Mouse (Mus musculus): ENCODE measurements around the gene Tarbp2. TPM values are rescaled to one million over a fixed set of nuclear protein-coding genes. Genes with fewer than 3 reads are reported as not detected.

Tarbp2 gene
- polyA plus RNA-seq, 1 experiment from 2014 or later: 50.4 TPM

DNA sequence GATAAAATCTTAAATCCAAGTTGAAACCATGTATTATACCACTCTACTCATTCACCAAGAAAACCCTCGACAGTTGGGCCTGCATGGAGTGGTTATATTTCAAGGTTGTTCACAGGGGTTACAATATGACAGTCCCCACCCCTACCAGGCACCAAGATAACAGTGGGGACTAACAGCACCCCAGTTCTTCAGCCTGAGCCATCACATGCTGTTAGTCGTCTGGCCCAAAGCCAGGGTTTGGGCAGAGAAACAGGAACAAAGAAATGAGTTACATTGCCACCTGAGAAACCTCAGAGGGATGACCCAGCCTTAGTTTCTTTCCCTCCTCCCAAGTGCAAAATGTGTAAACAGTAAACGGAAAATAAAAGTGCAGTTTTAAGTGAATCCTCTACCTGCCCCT, 18.6 kb upstream of the Tarbp2 start:
- Histone ChIP-seq H3K4me2 (replicated peaks; ENCODE audit: low read depth) (no peak overlapping the region), H3K4me1 (replicated peaks; ENCODE audit: control insufficient read depth, insufficient read depth, low read length) (no peaks in the 10 kb centered on the region), H3K9me3 (ENCODE audit: control insufficient read depth) (no peaks in the 10 kb centered on the region), H3K27ac (ENCODE audit: low read depth, low read length) (no peak overlapping the region; the same call in 1 of the 2 replicates), H3K9ac (ENCODE audit: low read depth, low read length) (no peak overlapping the region), H3K4me3 (ENCODE audit: low read depth, low read length) (no peak overlapping the region), H3K27me3 (replicated peaks; ENCODE audit: control insufficient read depth, insufficient read depth, low read length) (no peaks in the 10 kb centered on the region), H3K36me3 (ENCODE audit: control insufficient read depth, insufficient read depth) (peaks cover 79% of the 10 kb centered on the region)
- ATAC-seq: no peak
- 39% methylated on average over 3 of the region's 3 CpGs for WGBS
- TF ChIP-seq CTCF (IDR thresholded peaks at IDR 0.05; ENCODE audit: low read depth): no peak

DNA sequence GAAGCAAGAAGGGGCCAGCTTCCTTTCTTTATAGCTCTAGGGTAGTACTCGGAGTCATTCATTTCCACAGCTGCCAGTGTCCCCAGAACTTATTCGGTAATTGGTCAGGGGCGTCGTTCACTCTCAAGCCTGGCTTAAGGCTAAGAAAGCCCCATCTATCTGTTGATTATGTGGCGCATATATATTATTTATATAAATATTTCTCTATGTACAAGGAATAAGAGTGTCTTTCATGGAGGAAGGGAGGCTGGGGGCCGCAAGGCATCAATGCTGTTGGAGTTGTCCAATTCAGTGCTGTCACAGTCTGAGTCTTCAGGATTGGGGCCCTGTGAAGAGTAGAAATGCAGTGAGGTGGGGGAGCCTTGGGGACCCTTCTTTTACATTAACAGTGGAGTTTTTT, 18.1 kb upstream of the Tarbp2 start:
- Histone ChIP-seq H3K4me2 (replicated peaks; ENCODE audit: low read depth) (no peak overlapping the region), H3K36me3 (ENCODE audit: control insufficient read depth, insufficient read depth) (peaks cover 74% of the 10 kb centered on the region), H3K9me3 (ENCODE audit: control insufficient read depth) (no peaks in the 10 kb centered on the region), H3K27me3 (replicated peaks; ENCODE audit: control insufficient read depth, insufficient read depth, low read length) (no peaks in the 10 kb centered on the region), H3K4me1 (replicated peaks; ENCODE audit: control insufficient read depth, insufficient read depth, low read length) (no peaks in the 10 kb centered on the region), H3K4me3 (ENCODE audit: low read depth, low read length) (no peak overlapping the region), H3K27ac (ENCODE audit: low read depth, low read length) (no peak overlapping the region), H3K9ac (ENCODE audit: low read depth, low read length) (no peak overlapping the region)
- no peak for TF ChIP-seq CTCF (IDR thresholded peaks at IDR 0.05; ENCODE audit: low read depth)
- WGBS: 80% methylated on average over 6 of the region's 6 CpGs
- ATAC-seq: no peak

DNA sequence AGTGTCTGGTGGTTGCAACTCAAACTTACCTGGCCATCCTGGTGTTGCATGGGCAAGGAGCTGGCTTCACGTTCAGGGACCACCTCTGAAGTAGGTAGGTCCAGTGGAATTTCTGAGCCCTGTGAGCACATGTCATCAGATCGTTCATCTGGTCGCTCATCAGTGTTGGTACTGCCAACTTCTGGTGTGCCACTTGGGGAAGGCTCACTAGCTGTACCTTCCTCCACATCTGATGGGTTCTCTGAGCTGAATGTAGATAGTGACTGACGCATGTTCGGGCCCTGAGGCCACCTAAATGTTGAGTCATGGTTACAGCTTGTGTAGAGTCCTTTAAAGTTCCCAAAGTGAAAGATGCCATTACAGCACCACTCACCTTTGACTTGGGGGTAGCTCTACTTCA, 17.5 kb upstream of the Tarbp2 start:
- H3K4me3 ChIP-seq (ENCODE audit: low read depth, low read length): no peak overlapping the region
- TF ChIP-seq CTCF (IDR thresholded peaks at IDR 0.05; ENCODE audit: low read depth): no peak
- H3K27me3 ChIP-seq (replicated peaks; ENCODE audit: control insufficient read depth, insufficient read depth, low read length): no peaks in the 10 kb centered on the region
- ATAC-seq: no peak
- H3K9me3 ChIP-seq (ENCODE audit: control insufficient read depth): no peaks in the 10 kb centered on the region
- no peak overlapping the region for H3K4me2 ChIP-seq (replicated peaks; ENCODE audit: low read depth)
- WGBS: 88% methylated on average over 5 of the region's 5 CpGs
- H3K27ac ChIP-seq (ENCODE audit: low read depth, low read length): no peak overlapping the region; the same call in 1 of the 2 replicates
- no peak overlapping the region for H3K9ac ChIP-seq (ENCODE audit: low read depth, low read length)
- H3K4me1 ChIP-seq (replicated peaks; ENCODE audit: control insufficient read depth, insufficient read depth, low read length): no peaks in the 10 kb centered on the region
- H3K36me3 ChIP-seq (ENCODE audit: control insufficient read depth, insufficient read depth): peaks cover 68% of the 10 kb centered on the region

DNA sequence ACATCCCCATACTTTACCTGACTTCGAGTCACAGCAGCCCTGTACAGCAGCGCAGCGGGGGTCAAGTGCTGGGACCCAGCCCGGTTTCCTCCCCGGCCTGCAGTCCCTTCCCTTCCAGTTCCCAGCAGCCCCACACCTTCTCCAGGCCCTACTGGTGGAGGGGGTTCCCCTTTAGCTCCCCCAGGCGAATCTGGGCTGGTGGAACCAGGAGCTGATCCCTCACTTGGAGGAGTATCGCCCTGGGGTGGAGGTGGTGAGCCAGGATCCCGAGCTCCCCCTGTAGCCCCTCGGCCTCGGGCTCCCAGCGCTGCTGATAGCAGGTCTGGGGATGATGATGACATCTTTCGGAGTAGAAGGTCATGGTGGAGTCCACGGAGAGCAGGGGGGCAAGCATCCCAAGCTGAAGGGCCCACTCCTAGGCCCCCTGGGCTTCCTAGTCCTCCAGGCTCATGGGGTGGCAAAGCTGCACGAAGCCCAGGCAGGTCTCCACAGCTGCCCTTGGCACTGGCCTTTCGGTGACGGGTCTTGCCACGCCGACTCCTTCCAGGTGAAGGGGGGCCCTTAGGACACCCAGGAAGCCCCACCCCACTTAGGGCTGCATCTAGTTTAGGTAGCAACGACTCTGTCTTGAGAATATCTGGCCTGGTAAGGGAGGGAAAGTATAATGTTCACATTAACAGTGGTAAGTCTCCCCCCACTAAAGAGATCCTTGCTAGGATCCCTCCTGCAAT, 16.7 kb upstream of the Tarbp2 start:
- peak; percentile 12; the same call in 1 of the 2 replicates for ATAC-seq
- H3K4me2 ChIP-seq (replicated peaks; ENCODE audit: low read depth): peak overlapping the region; percentile 21; the same call in 1 of the 2 replicates

DNA sequence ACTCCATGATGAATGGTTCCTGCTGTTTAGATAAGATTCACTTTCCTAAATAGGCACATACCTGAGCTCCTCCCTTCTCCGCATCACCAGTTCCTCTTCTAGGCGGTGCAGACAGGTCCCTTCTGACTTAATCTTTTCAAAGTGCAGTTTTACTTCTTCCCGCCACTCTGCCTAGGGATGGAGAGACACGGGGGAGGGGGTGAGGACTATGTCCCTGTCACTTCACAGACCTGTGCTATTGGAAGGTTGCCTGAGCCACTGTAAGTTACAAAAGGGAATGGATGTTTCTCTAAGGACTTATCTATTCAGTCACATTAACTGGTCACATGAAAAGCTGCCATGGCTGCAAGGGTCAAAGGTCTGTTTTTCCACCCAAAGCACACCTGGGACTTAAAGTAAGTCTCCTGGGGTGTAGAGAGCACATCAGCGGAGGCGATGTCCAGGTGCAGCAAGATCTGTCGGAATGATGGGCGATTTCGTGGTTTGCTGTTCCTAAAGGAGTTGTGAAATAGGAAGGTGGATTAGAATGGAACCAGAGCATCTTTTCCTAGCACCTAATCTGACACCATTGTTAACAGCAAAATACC, 15.6 kb upstream of the Tarbp2 start:
- no peaks in the 10 kb centered on the region for H3K27me3 ChIP-seq (replicated peaks; ENCODE audit: control insufficient read depth, insufficient read depth, low read length)
- H3K36me3 ChIP-seq (ENCODE audit: control insufficient read depth, insufficient read depth): peaks cover 53% of the 10 kb centered on the region
- peak; percentile 64 for ATAC-seq
- H3K27ac ChIP-seq (ENCODE audit: low read depth, low read length): peak overlapping the region; percentile 74
- H3K4me2 ChIP-seq (replicated peaks; ENCODE audit: low read depth): peak overlapping the region; percentile 21; the same call in 1 of the 2 replicates
- H3K9me3 ChIP-seq (ENCODE audit: control insufficient read depth): no peaks in the 10 kb centered on the region
- TF ChIP-seq CTCF (IDR thresholded peaks at IDR 0.05; ENCODE audit: low read depth): no peak
- H3K4me1 ChIP-seq (replicated peaks; ENCODE audit: control insufficient read depth, insufficient read depth, low read length): no peaks in the 10 kb centered on the region
- H3K9ac ChIP-seq (ENCODE audit: low read depth, low read length): no peak overlapping the region
- no peak overlapping the region for H3K4me3 ChIP-seq (ENCODE audit: low read depth, low read length)
- WGBS: 35% methylated on average over 9 of the region's 9 CpGs

More for the DNA sequence above, 16.7 kb upstream of the Tarbp2 start:
- H3K27ac ChIP-seq (ENCODE audit: low read depth, low read length): peak overlapping the region; percentile 74
- peaks cover 60% of the 10 kb centered on the region for H3K36me3 ChIP-seq (ENCODE audit: control insufficient read depth, insufficient read depth)
- no peaks in the 10 kb centered on the region for H3K9me3 ChIP-seq (ENCODE audit: control insufficient read depth)
- H3K4me3 ChIP-seq (ENCODE audit: low read depth, low read length): no peak overlapping the region
- TF ChIP-seq CTCF (IDR thresholded peaks at IDR 0.05; ENCODE audit: low read depth): no peak
- H3K4me1 ChIP-seq (replicated peaks; ENCODE audit: control insufficient read depth, insufficient read depth, low read length): no peaks in the 10 kb centered on the region
- no peaks in the 10 kb centered on the region for H3K27me3 ChIP-seq (replicated peaks; ENCODE audit: control insufficient read depth, insufficient read depth, low read length)
- 79% methylated on average over 19 of the region's 19 CpGs for WGBS
- no peak overlapping the region for H3K9ac ChIP-seq (ENCODE audit: low read depth, low read length)

DNA sequence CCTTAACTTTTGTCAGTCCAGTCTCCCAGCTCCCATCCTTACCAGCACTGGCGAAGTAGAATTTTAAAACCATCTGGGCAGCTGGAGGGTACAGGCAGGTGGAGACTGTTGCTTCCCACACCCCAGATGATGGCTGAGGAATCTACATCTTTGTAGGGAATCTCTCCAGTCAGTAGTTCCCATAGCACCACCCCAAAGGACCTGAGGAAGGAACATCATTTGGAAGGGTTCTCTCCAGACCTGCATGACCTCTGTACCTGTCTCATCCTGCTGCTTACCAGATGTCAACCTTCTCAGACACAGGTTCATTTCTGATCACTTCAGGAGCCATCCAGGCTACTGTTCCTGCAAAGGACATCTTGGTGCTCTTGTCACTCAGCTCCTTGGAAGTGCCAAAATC, 14.5 kb upstream of the Tarbp2 start, which contains the start of gene Gm10337:
Gm10337 (plus strand) TSS at position 276 of the 400 bp plus-strand sequence.
- 92% methylated on average over 1 of the region's 1 CpGs for WGBS
- Histone ChIP-seq H3K9ac (ENCODE audit: low read depth, low read length) (no peak within 1 kb of the TSS), H3K4me3 (ENCODE audit: low read depth, low read length) (no peak within 1 kb of the TSS), H3K36me3 (ENCODE audit: control insufficient read depth, insufficient read depth) (peaks cover 49% of the 10 kb centered on the region), H3K27me3 (replicated peaks; ENCODE audit: control insufficient read depth, insufficient read depth, low read length) (no peaks in the 10 kb centered on the region), H3K4me2 (replicated peaks; ENCODE audit: low read depth) (no peak within 1 kb of the TSS), H3K9me3 (ENCODE audit: control insufficient read depth) (no peaks in the 10 kb centered on the region), H3K4me1 (replicated peaks; ENCODE audit: control insufficient read depth, insufficient read depth, low read length) (no peaks in the 10 kb centered on the region), H3K27ac (ENCODE audit: low read depth, low read length) (peak within 1 kb of the TSS; percentile 74)
- no peak for ATAC-seq
- no peak for TF ChIP-seq CTCF (IDR thresholded peaks at IDR 0.05; ENCODE audit: low read depth)

Measured in intestine, postnatal 0 days (tissue).